Mouse (Mus musculus) G1E-ER4 (cell line): ENCODE measurements at regions not wholly inside any gene's neighbourhood (a gene's known extent, or its start where the extent isn't known, plus 50 kb on each side); places are given as distances from the start of the nearest gene placed in this dataset.

ENCODE experiments used
- GATA1 ChIP-seq: IDR thresholded peaks from one replicate; pipeline ENCODE4 v1.8.0; 2012; ENCODE audit warnings: low read length, inconsistent platforms

- no peak for TF ChIP-seq GATA1
Observed at GRCm38 (mm10) chr7:83369191-83369590, 215.5 kb upstream of the Tmc3 start.

GRCm38 (mm10) chr7:83369605-83370004, 215.1 kb upstream of the Tmc3 start:
- TF ChIP-seq GATA1, result no peak

DNA sequence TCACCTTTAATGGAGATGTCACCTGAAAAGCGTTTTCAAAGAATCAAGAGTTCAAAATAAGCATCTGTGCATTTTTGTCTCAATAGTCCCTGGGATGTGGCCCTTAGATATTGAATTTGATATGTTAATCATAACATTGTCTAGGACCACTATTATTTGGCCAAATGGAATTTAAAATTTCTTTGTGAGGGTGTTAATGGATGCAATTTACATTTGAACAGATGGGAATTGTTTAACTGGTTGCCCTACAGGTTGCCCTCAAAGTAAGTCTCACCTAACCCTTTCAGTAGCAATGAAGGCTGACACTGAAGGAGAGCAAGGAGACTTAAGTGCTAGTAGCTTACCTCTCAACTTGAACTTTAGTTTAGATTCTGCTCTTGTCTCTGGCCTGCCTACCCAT, 207.9 kb upstream of the Tmc3 start:
- TF ChIP-seq GATA1, result no peak

DNA sequence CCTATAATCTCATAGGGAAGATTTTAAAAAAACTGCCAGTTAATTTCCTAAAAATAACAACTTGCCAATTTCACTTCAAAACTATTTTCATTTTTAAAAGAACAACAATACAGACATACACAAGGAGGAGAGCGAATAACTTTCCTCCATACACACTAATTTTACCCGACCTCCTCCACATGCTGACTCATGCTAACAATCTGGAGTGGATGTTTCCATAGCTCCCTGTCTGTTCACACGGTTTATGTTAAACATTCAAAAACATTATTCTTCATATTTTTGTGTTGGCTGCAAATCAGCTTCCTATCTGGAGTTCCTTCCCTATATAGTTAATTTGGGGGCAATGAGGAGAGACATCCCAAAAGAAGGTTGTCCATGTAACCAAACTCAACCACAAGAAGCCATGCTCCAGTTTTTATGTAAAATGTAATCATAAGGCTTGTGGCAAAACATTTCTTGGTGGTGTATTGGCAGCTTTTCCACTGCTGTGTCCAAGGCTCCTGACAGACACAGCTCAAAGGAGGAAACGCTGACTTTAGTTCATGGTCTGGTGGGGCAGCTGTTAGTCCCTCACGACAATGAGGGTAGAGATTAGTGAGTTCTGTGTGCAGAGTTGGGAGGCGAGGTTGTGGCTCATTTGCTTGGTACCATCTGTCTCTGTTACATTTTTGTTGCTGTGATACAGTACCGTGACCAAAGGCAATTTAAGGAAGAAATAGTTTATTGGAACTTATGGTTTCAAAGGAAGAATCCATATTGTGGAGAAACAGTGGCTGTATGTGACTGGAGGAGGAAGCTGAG, 203.1 kb upstream of the Tmc3 start:
- no peak for TF ChIP-seq GATA1

- TF ChIP-seq GATA1, result no peak
Observed at GRCm38 (mm10) chr7:83382803-83383363, 201.8 kb upstream of the Tmc3 start.

DNA sequence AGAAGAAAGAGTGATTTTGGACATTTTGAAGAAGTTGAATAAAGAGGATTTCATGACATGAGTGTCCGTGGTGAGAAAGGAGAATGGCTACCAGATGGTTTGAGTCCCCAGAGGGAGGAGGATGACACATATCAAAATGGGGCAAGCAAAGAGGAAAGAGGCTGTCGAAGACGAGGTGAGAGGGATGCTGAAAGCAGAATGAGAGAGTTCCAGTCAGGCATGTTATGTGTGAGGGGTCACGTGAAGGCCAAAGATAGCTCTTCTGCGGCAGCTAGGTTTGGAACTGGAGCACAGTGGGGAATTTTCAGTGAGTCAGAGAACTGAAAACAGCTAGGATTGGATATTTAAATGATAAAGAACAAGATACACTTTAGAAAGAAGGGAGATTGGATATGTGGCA, 193.3 kb upstream of the Tmc3 start:
- TF ChIP-seq GATA1, result no peak

GRCm38 (mm10) chr7:83392181-83392580, 192.5 kb upstream of the Tmc3 start:
- TF ChIP-seq GATA1, result no peak

DNA sequence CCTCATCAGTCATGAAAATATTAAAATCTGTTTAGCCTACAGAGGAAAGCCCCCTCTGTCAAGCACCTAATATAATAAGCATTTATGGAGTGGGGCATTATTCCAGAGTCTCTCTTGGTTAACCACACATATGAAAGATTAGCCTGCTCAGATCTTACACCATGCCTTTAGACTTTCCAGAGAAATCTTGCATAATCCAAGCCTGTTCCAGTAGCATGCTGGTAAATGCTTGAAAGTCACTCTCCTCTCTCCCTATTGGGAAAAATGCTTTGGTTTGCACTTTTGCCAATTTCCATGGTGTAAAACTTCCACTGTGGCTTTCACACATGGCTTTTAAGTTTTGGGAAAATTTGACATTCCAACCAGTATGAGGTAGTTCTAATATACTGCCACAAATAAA, 192.1 kb upstream of the Tmc3 start:
- TF ChIP-seq GATA1, result no peak

GRCm38 (mm10) chr7:83394156-83394555, 190.6 kb upstream of the Tmc3 start:
- no peak for TF ChIP-seq GATA1

DNA sequence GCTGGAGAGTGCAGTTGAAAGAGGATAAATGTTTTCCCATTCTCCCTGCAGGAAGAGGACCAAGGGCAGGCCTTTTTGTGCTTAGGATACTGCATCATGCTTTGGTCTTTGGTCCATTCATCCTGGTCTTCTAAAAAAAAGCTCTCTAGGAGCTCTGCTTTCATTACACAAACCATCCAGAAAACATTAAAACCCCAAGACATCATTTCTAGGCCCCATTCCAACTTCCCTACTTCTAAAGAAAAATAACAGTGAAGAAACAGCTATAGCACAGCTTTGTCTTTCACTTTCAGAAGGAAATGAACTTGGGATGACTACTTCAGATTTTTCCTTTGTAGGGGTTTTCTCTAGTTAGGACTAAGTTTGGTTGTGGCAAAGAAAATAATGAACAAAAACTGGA, 185.1 kb upstream of the Tmc3 start:
- TF ChIP-seq GATA1, result no peak

DNA sequence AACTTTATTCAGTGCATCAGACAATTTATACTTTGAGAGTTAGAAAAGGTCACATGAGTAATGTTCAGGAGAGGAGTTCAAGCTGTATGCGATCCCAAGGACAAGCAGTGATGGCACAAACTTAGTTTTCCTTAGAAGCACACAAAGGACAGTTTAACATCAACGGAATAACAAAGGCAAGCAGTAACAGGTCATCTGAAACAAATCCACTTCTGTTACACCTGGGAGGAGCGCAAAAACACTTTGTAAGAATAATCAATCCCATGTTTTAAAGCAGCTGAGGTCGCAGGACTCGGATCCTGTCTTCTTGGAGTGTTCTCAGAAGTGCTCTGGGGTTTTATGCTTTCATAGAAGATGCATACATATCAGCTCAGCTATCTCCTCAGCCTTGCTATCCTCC, 183.7 kb upstream of the Tmc3 start:
- TF ChIP-seq GATA1, result no peak

DNA sequence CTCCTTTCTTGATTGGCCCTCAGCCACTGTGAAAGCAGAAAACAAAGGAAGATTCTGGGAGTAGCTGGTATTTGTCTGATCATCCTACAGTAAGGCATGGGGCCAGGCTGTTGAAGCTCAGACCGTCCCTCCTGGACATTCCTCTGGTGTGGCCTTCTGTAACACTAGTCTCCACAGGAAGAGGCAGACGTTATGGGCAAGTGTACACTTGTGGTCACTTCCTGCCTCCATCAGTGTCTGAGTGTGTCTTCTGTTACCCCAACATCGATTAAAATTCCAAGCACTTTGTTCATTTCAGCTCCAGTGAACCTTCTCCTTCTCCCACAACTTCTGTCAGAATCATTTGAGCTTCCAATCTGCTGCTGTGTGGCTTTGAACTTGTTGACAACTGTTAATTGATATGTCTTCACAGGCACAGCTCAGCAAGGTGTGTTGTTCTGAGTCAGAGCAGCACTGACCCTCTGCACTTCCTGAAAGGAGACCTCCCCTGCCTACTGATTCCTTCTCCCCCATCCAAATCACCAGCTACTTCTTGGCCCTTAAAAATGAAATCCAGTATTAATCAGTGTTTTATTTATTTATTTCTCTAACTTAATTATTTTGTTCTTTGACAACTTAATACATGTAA, 154.7 kb upstream of the Tmc3 start:
- no peak for TF ChIP-seq GATA1

GRCm38 (mm10) chr7:83431094-83431493, 153.6 kb upstream of the Tmc3 start:
- TF ChIP-seq GATA1, result no peak

- no peak for TF ChIP-seq GATA1
Observed at GRCm38 (mm10) chr7:83432843-83433242, 151.9 kb upstream of the Tmc3 start.

- TF ChIP-seq GATA1, result no peak
Observed at GRCm38 (mm10) chr7:83433959-83434715, 150.6 kb upstream of the Tmc3 start.
